Mouse (Mus musculus): ENCODE measurements around the gene Lcp2. TPM values are rescaled to one million over a fixed set of nuclear protein-coding genes. Genes with fewer than 3 reads are reported as not detected.

Lcp2 gene
- polyA plus RNA-seq, 1 experiment from 2014 or later = 3.0 TPM

DNA sequence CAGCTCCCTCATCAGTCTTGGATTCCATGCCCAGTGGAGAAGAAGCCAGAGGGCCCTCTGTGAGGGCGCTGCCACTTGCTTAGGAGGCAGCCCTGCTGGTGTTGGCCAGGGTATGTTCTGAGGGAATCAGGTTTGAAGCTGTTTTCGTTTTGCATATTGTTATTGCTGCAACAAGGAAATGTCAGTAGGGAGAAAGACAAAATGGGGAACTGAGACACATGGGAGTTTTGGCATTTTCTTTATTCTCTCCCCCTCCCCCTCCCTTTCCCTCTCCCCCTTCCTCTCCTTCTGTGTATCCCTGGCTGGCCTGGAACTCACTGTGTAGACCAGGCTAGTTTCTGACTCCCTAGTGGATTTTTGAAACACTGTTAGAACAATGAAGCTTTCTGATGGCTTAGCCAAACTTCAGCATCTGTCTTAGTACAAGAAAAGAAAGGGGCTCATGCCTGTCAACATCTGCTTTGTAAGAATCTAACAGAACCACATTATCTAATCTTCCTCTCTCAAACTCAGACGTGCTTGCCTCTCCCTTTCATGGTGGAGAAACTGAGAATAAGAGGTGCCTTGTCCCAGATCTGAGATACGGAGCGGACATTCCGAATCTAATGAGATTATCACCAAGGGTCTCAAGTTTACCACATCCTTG, 34.6 kb upstream of the Lcp2 start:
- WGBS = 77% methylated on average over 6 of the region's 6 CpGs
- no peaks in the 10 kb centered on the region for H3K36me3 ChIP-seq
- H3K9me3 ChIP-seq = no peaks in the 10 kb centered on the region
- H3K4me3 ChIP-seq = no peak overlapping the region
- H3K27ac ChIP-seq (replicated peaks) = no peak overlapping the region
- no peaks in the 10 kb centered on the region for H3K27me3 ChIP-seq
- no peak overlapping the region for H3K9ac ChIP-seq
- no peaks in the 10 kb centered on the region for H3K4me1 ChIP-seq (replicated peaks)
- ATAC-seq (ENCODE audit: low read depth) = no peak
- no peak overlapping the region for H3K4me2 ChIP-seq

DNA sequence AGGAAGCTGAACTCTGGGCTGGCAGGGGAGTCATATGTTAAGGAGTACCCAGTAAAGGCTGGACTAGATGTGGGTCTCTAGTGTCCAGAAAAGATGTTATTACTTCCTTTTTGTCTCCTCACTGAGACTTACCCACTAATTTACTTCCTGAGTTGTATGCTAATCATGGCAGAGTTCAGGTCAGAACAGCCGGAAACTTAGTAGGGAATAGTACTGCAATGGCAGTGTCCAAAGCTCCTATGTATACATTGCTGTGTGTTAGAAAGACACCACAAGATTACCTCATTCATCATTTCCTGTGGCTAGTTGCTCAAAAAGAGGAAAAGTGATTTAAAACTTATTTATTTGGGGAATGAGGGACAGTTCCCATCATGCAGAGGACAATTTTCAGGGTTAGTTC, 21.6 kb upstream of the Lcp2 start:
- WGBS = 92% methylated on average over 1 of the region's 1 CpGs
- H3K36me3 ChIP-seq = no peaks in the 10 kb centered on the region
- H3K9me3 ChIP-seq = no peaks in the 10 kb centered on the region
- no peak overlapping the region for H3K27ac ChIP-seq (replicated peaks)
- H3K27me3 ChIP-seq = no peaks in the 10 kb centered on the region
- H3K9ac ChIP-seq = no peak overlapping the region
- H3K4me1 ChIP-seq (replicated peaks) = no peaks in the 10 kb centered on the region
- ATAC-seq (ENCODE audit: low read depth) = no peak
- H3K4me3 ChIP-seq = no peak overlapping the region
- H3K4me2 ChIP-seq = no peak overlapping the region

DNA sequence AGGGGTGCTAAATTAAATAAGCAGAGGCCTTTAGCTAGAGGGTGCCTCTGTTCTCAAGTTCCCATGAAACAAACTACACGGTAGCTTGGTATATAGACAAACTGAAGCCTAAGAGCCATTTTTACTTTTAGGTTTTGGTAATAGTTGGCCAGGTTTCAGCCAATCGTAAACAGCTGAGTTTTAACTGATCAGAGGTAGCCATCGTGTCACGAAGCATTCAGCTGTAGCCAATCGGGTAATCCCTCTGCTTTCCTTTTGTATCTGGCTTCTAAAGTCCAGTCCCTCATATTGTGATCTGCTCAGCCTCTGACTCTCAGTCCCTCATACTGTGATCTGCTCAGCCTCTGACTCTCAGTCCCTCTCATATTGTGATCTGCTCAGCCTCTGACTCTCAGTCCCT, 17.1 kb upstream of the Lcp2 start:
- Histone ChIP-seq H3K4me1 (replicated peaks) (no peaks in the 10 kb centered on the region), H3K4me3 (no peak overlapping the region), H3K9me3 (no peaks in the 10 kb centered on the region), H3K9ac (no peak overlapping the region), H3K4me2 (no peak overlapping the region), H3K36me3 (no peaks in the 10 kb centered on the region), H3K27ac (replicated peaks) (no peak overlapping the region), H3K27me3 (no peaks in the 10 kb centered on the region)
- 74% methylated on average over 5 of the region's 5 CpGs for WGBS
- no peak for ATAC-seq (ENCODE audit: low read depth)

DNA sequence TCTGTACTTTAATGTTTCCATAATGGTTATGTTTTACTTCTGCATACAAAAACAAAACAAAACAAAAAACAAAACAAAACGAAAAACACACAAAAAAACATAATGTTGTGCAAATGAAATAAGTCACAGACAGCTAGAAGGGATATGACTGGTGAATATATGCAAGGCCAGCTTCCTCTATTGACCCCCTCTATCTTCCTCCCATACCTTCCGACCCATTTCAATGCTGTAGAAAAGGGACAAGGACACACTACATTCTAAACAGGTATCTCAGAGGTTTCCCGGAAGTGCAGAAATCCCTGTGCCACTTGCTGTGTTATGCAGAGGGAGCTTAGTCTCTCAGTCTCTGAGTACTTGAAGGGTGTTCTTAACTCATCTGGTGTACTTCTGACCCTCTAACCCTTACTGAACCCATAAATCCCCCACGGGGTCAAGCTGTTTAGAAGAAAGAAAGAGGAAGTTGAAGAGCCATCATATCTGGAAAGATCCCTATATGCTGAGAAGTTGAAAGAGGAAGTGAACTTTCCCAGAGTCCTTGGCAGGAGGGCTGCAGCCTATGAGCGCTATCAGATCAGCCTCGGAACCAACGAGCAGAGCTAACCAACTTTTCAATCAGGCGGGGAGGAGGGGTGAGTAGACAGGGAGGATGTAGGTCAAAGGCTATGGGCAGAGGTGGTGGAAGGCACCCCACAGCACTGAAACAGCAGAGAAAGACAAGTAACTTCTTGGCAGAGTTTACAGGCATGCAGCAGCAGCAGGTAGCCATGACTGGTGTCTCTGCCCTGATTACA, 15.5 kb upstream of the Lcp2 start:
- no peak overlapping the region for H3K4me2 ChIP-seq
- H3K4me1 ChIP-seq (replicated peaks) = no peaks in the 10 kb centered on the region
- WGBS = 73% methylated on average over 8 of the region's 8 CpGs
- H3K36me3 ChIP-seq = no peaks in the 10 kb centered on the region
- H3K27ac ChIP-seq (replicated peaks) = no peak overlapping the region
- H3K4me3 ChIP-seq = no peak overlapping the region
- H3K9ac ChIP-seq = no peak overlapping the region
- H3K27me3 ChIP-seq = no peaks in the 10 kb centered on the region
- ATAC-seq (ENCODE audit: low read depth) = no peak
- H3K9me3 ChIP-seq = no peaks in the 10 kb centered on the region

DNA sequence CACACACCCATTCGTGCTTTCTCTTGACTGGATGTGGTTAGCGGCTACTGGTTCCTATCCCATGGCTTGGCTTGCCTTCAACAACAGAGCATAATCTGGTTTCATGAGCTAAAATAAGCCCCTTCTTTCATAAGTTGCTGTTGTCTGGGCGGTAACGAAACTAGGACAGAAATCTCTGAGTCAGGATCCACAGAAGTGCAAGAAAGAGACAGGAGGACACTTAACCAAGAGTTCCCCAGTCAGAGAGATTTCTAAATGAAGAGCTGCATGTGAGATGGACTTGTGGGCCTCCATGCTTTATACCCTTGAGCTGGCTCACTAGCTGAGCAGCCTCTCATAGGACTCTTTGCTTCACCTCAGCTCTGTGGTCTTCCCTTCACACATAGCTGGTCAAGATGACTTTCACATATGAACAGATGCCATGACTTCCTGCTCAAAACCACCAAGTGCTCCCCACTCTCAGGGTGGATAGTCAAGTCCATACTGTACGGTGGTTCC, 12.7 kb upstream of the Lcp2 start:
- no peak for ATAC-seq (ENCODE audit: low read depth)
- no peaks in the 10 kb centered on the region for H3K27me3 ChIP-seq
- H3K36me3 ChIP-seq = no peaks in the 10 kb centered on the region
- WGBS = 87% methylated on average over 5 of the region's 5 CpGs
- H3K4me2 ChIP-seq = no peak overlapping the region
- no peak overlapping the region for H3K4me3 ChIP-seq
- H3K4me1 ChIP-seq (replicated peaks) = no peaks in the 10 kb centered on the region
- H3K9me3 ChIP-seq = no peaks in the 10 kb centered on the region
- H3K27ac ChIP-seq (replicated peaks) = no peak overlapping the region
- H3K9ac ChIP-seq = no peak overlapping the region

DNA sequence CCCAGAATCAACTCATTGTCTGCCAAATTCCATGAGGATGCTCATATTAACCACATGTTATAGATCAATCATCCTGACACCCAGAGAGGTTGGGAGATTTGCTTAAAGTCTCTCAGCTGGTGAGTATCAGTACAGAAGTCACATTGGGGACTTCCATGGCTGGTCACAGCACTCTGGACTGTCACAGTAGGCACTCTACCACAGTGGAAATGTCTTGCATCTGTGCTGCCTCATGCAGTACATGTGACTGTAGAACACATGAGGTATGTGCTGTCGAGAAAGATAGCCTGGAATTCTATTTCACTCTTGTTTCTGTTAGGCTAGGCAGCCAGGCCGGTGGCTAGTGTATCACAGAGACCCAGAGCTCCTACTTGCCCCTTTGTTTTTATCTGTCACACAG, 11.9 kb upstream of the Lcp2 start:
- 79% methylated on average over 2 of the region's 2 CpGs for WGBS
- Histone ChIP-seq H3K27me3 (no peaks in the 10 kb centered on the region), H3K36me3 (no peaks in the 10 kb centered on the region), H3K27ac (replicated peaks) (no peak overlapping the region), H3K4me1 (replicated peaks) (no peaks in the 10 kb centered on the region), H3K9ac (no peak overlapping the region), H3K9me3 (no peaks in the 10 kb centered on the region), H3K4me3 (no peak overlapping the region), H3K4me2 (no peak overlapping the region)
- no peak for ATAC-seq (ENCODE audit: low read depth)

DNA sequence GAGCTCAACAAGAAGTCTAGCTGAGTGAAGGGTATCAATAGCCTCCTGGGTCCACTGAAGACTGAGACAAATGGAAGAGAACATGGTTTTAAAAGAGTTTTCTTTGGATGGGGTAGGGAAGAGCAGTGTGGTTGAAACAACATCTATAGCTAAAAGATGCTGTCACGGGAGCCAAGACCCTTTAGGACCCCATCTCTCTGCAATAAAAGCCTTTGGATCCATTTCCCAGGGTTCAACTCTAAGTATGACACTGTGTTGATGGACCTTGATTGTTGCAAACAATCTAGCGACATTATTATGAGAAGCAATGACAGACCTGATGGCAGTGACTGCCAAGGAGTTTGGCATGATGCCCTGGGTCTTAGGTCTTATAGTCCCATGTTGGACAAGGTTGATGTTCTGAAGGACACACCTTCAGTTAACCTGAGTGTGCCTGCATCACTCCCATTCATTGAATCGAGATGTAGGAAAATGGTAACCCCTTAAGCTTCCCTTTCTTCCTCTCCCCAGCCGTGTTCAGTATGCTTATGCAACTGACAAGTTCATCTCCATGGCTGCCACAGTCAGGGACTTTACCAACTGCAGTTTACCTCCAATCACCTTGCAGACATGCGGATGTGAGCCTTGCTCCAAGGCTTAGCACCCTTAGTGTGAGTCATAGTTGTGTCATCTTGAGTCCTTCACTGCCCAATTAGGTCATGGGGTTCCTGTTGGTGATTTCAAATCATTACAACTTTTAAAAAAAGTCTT, 10.6 kb upstream of the Lcp2 start:
- no peaks in the 10 kb centered on the region for H3K9me3 ChIP-seq
- no peak overlapping the region for H3K9ac ChIP-seq
- H3K27me3 ChIP-seq = no peaks in the 10 kb centered on the region
- no peak overlapping the region for H3K4me3 ChIP-seq
- no peaks in the 10 kb centered on the region for H3K4me1 ChIP-seq (replicated peaks)
- no peak overlapping the region for H3K27ac ChIP-seq (replicated peaks)
- no peak for ATAC-seq (ENCODE audit: low read depth)
- 92% methylated on average over 5 of the region's 5 CpGs for WGBS
- H3K36me3 ChIP-seq = no peaks in the 10 kb centered on the region
- H3K4me2 ChIP-seq = no peak overlapping the region

DNA sequence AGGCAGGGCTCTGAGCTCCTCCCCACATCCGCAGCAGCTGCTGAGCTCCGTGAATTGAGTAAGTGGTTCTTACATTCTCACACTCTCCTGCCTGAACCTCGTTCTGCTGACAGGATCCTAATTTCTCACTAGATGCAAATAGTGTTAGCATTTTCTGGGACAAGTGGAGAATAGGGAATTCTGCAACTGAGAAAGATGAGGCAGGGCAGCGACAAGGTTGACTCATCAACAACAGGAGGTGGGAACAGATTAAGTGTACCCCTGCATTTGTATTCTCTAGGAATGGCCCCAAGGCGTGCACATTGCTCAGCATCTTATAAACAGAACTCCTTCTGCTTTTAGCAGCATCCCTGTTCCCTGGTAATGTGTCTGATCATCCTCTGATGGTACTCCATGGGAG, 6.7 kb upstream of the Lcp2 start:
- H3K9ac ChIP-seq = no peak overlapping the region
- H3K4me2 ChIP-seq = no peak overlapping the region
- H3K4me3 ChIP-seq = no peak overlapping the region
- WGBS = 81% methylated on average over 5 of the region's 5 CpGs
- ATAC-seq (ENCODE audit: low read depth) = no peak
- no peaks in the 10 kb centered on the region for H3K4me1 ChIP-seq (replicated peaks)
- H3K36me3 ChIP-seq = no peaks in the 10 kb centered on the region
- H3K27me3 ChIP-seq = no peaks in the 10 kb centered on the region
- no peaks in the 10 kb centered on the region for H3K9me3 ChIP-seq
- no peak overlapping the region for H3K27ac ChIP-seq (replicated peaks)

DNA sequence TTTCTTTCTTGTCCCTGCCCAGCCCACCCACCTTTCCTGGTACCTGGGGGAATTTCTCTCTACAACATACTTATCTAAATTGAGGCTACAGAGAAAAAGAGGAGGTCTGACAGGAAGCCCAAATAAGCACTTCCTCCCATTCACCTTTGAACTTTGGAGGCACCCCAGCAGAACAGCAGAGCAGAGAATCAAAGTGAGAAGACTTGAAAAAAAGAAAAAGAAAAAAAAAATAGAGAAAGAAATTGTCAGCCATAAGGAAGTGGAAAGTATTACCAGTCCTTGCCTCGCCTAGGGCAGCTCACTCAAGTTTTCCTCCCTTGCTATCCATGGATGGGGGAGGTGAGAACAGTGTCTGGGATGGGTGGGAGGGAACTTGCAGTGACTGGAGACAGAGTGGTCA, 3.9 kb upstream of the Lcp2 start:
- Histone ChIP-seq H3K4me1 (replicated peaks) (no peaks in the 10 kb centered on the region), H3K9ac (no peak overlapping the region), H3K9me3 (no peaks in the 10 kb centered on the region), H3K36me3 (no peaks in the 10 kb centered on the region), H3K27me3 (no peaks in the 10 kb centered on the region), H3K4me2 (no peak overlapping the region), H3K27ac (replicated peaks) (no peak overlapping the region), H3K4me3 (no peak overlapping the region)
- WGBS = 58% methylated on average over 1 of the region's 1 CpGs
- no peak for ATAC-seq (ENCODE audit: low read depth)

DNA sequence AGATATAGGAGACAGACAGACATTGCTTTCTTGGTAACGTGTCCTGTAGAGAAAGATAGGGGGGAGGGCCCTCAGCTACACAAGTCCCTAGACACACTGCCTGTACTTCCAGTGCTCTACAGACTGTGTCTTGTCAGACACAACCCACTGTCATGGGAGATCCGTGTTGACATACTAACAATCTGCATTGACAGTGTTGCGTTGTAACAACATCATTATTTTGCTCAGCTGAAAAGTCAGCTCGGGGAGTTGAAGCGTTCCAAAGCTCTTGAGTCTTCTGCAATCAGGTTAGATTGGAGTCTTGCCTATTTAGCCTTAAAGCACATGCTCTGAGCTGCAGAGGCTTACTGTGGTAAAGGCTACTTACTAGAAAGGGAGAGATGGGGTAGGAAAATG, 820 bp downstream of the Lcp2 start:
- Histone ChIP-seq H3K27me3 (no peaks in the 10 kb centered on the region), H3K4me3 (no peak overlapping the region), H3K27ac (replicated peaks) (no peak overlapping the region), H3K36me3 (no peaks in the 10 kb centered on the region), H3K9me3 (no peaks in the 10 kb centered on the region), H3K4me2 (no peak overlapping the region), H3K4me1 (replicated peaks) (no peaks in the 10 kb centered on the region), H3K9ac (no peak overlapping the region)
- ATAC-seq (ENCODE audit: low read depth) = no peak
- WGBS = 91% methylated on average over 5 of the region's 5 CpGs

DNA sequence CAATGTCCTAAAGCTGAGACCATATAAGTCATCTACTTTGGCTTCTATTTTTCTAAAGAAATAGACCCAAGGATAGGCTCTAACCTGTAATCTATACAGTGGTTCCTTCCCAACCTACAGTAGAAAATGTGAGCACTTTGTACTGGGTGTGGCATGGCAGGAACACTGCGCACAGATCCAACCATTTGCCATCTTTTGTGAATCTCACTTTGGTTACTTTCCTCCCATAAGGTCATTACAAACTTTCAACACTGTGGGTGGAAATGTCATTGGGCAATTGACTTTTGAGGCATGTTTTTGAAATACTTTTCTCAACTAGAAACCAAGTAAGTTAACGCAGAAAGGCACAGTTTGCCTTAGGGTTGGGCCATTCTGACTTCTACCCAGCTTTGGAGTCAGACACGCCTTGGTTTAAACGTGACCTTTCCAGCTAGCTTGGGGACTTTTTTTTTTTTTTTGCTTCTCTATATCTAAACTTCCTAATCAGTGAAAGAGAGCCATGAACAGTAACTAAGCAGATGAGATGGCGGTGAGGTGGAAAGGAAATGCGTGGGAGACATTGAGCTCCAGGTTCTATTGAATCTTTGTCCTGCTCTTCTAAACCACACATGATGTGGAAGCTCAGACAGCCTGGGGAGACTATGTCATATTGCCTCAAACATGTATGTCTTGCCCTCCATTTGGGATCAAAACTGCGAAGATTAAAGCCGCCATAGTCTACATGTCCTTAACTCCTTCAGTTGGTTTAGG, 1.8 kb downstream of the Lcp2 start:
- H3K4me1 ChIP-seq (replicated peaks) = no peaks in the 10 kb centered on the region
- no peak for ATAC-seq (ENCODE audit: low read depth)
- H3K4me2 ChIP-seq = no peak overlapping the region
- no peak overlapping the region for H3K9ac ChIP-seq
- H3K4me3 ChIP-seq = no peak overlapping the region
- WGBS = 92% methylated on average over 8 of the region's 8 CpGs
- no peaks in the 10 kb centered on the region for H3K9me3 ChIP-seq
- no peaks in the 10 kb centered on the region for H3K36me3 ChIP-seq
- H3K27me3 ChIP-seq = no peaks in the 10 kb centered on the region
- H3K27ac ChIP-seq (replicated peaks) = no peak overlapping the region

DNA sequence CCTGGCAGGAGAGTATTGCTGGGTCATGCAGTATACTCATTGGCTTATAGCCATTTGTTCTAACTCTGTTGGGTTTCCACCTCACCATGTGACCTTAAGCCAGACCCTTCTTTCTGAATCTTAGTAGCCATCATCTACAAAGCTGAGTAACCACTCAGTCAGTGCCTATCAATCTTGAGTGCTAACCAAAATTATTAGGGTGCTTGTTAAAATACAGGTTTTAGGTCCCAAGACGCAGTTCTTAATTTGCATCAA, 2.3 kb downstream of the Lcp2 start:
- no peak overlapping the region for H3K4me3 ChIP-seq
- WGBS = 91% methylated on average over 1 of the region's 1 CpGs
- H3K27me3 ChIP-seq = no peaks in the 10 kb centered on the region
- H3K4me2 ChIP-seq = no peak overlapping the region
- no peak overlapping the region for H3K9ac ChIP-seq
- no peak for ATAC-seq (ENCODE audit: low read depth)
- H3K36me3 ChIP-seq = no peaks in the 10 kb centered on the region
- no peaks in the 10 kb centered on the region for H3K9me3 ChIP-seq
- H3K4me1 ChIP-seq (replicated peaks) = no peaks in the 10 kb centered on the region
- no peak overlapping the region for H3K27ac ChIP-seq (replicated peaks)
